ENCODE assay signal across 27 mouse cellular contexts in genomic region chr9:58341795-58342194, GRCm38 (mm10). TPM values are rescaled to one million over a fixed set of nuclear protein-coding genes. Genes with fewer than 3 reads are reported as not detected.
A peak's percentile ranks its signal among the peaks of the same experiment; 100 is the strongest.
DNase-seq lines count a peak whose midpoint lies in the region; ATAC-seq and TF ChIP-seq lines count a peak whose summit lies in the region.
"Had no signal": no experiment of that assay in that cellular context is flagged by ENCODE, and none has a peak within 500 bp of the region (broad histone marks: within the 10 kb centered on the region; RNA-seq: fewer than 3 reads in every experiment).

No protein-coding gene starts in this region.

- ATAC-seq in stomach, postnatal 0 days (ENCODE audit: low FRiP score, low TSS enrichment): no peak
- no peak for ATAC-seq in lung, postnatal 0 days
- ATAC-seq: CD4-positive, CD25-positive, alpha-beta regulatory T cell, adult 4 months; forebrain, embryonic 16.5 days had no signal

- H3K27me3 ChIP-seq in CH12.LX (replicated peaks): no peaks in the 10 kb centered on the region
- no peaks in the 10 kb centered on the region for H3K27me3 ChIP-seq in stomach, postnatal 0 days (ENCODE audit: control insufficient read depth, insufficient read depth, low read length)
- no peaks in the 10 kb centered on the region for H3K27me3 ChIP-seq in lung, postnatal 0 days (replicated peaks; ENCODE audit: insufficient read depth, low read length)
- H3K27me3 ChIP-seq: hindbrain, embryonic 15.5 days had no signal

- TF ChIP-seq EP300 in CH12.LX (IDR thresholded peaks at IDR 0.05; ENCODE audit: low read length): no peak
- no peak for TF ChIP-seq EP300 in stomach, postnatal 0 days (optimal IDR thresholded peaks at IDR 0.05)
- no peak for TF ChIP-seq EP300 in lung, postnatal 0 days (IDR thresholded peaks at IDR 0.05)

- peaks cover 6 to 55% of the 10 kb centered on the region in 2 experiments; a peak in 3 of 4 replicates for H3K4me1 ChIP-seq in CH12.LX (ENCODE audit: control insufficient read depth in 1 of 2, insufficient read depth in 2 of 2)
- H3K4me1 ChIP-seq in stomach, postnatal 0 days (replicated peaks; ENCODE audit: control insufficient read depth, insufficient read depth): peaks cover 4% of the 10 kb centered on the region; the same call in 1 of the 2 replicates
- no peaks in the 10 kb centered on the region for H3K4me1 ChIP-seq in lung, postnatal 0 days (ENCODE audit: insufficient read depth, low read depth, low read length)

- no peak for TF ChIP-seq POLR2A in CH12.LX (IDR thresholded peaks at IDR 0.05; ENCODE audit: low read depth, low read length)

- intact Hi-C loops in left cerebral cortex, adult 2 months (cut with DNase I): no loop called here
- intact Hi-C loops in left cerebral cortex, postnatal 4 days (cut with DNase I): loop anchor here (10.0 kb wide), 1 partner anchor 143 kb away; the partner anchor contains the start of gene Insyn1

- peak; percentile 7 for TF ChIP-seq CTCF in left cerebral cortex, adult 2 months (IDR thresholded peaks at IDR 0.05)
- peak in 1 of 2 experiments; percentile 31; a peak in 1 of 4 replicates for TF ChIP-seq CTCF in CH12.LX (conservative IDR thresholded peaks at IDR 0.05 in 1 of 2, IDR thresholded peaks at IDR 0.05 in 1 of 2; ENCODE audit: low read depth in 2 of 2, low read length in 2 of 2)
- TF ChIP-seq CTCF in stomach, postnatal 0 days (IDR thresholded peaks at IDR 0.05; ENCODE audit: low read depth): peak; percentile 29
- TF ChIP-seq CTCF in lung, postnatal 0 days (IDR thresholded peaks at IDR 0.05): no peak

- no peak for DNase-seq in left cerebral cortex, adult 2 months (ENCODE audit: extremely low spot score in 1 of 2, low spot score in 2 of 2)
- no peak for DNase-seq in left cerebral cortex, postnatal 4 days
- DNase-seq in 416B (ENCODE audit: low read depth) (peak; percentile 24), CH12.LX (ENCODE audit: extremely low read depth) (no peak)
- no peak for DNase-seq in stomach, postnatal 0 days (ENCODE audit: low spot score)
- no peak for DNase-seq in lung, postnatal 0 days (ENCODE audit: low spot score)
- DNase-seq: adrenal gland, postnatal 10 days; B cell, adult 2 months; cerebellum, adult 11 months; cerebellum, adult 9-10 months; cerebellum, postnatal 25 days; gastrocnemius, adult 2 months; gastrocnemius, postnatal 25 days; heart, postnatal 36 days had no signal

- no peak overlapping the region for H3K4me2 ChIP-seq in CH12.LX (ENCODE audit: insufficient read depth, low read depth, poor library complexity, severe bottlenecking)
- H3K4me2 ChIP-seq in stomach, postnatal 0 days (replicated peaks; ENCODE audit: low read depth): no peak overlapping the region
- no peak overlapping the region for H3K4me2 ChIP-seq in lung, postnatal 0 days (replicated peaks; ENCODE audit: low read depth, low read length)
- H3K4me2 ChIP-seq: embryonic facial prominence, embryonic 12.5 days; heart, embryonic 13.5 days; hindbrain, embryonic 15.5 days had no signal

- no peak overlapping the region for H3K4me3 ChIP-seq in left cerebral cortex, adult 2 months
- no peak overlapping the region for H3K4me3 ChIP-seq in CH12.LX (replicated peaks in 1 of 3; ENCODE audit: low read depth in 2 of 3, low read length in 2 of 3, poor library complexity in 1 of 3)
- no peak overlapping the region for H3K4me3 ChIP-seq in stomach, postnatal 0 days (ENCODE audit: low read depth, low read length)
- H3K4me3 ChIP-seq in lung, postnatal 0 days (ENCODE audit: low read depth, low read length): no peak overlapping the region
- H3K4me3 ChIP-seq: embryonic facial prominence, embryonic 12.5 days; gastrocnemius, adult 2 months; heart, embryonic 13.5 days; hindbrain, embryonic 15.5 days had no signal

- WGBS in stomach, postnatal 0 days: 79% methylated on average over 1 of the region's 1 CpGs
- WGBS in lung, postnatal 0 days: 86% methylated on average over 1 of the region's 1 CpGs

- dilution Hi-C loops in CH12.LX (cut with MboI; ENCODE audit: extremely low pct_ligation_motif_present, extremely low pct_unique_long_range_greater_than_20kb, low sequenced_read_pairs): no loop called here

- in situ Hi-C loops in CH12.LX (cut with MboI; ENCODE audit: low pct_ligation_motif_present, low pct_unique_long_range_greater_than_20kb, low sequenced_read_pairs): no loop called here

- TF ChIP-seq RAD21 in CH12.LX (IDR thresholded peaks at IDR 0.05; ENCODE audit: low read depth, low read length): no peak

- H3K9me3 ChIP-seq in CH12.LX (replicated peaks; ENCODE audit: low read length): no peaks in the 10 kb centered on the region
- no peaks in the 10 kb centered on the region for H3K9me3 ChIP-seq in stomach, postnatal 0 days (ENCODE audit: control insufficient read depth, low read length)
- H3K9me3 ChIP-seq in lung, postnatal 0 days (ENCODE audit: low read length): no peaks in the 10 kb centered on the region
- H3K9me3 ChIP-seq: embryonic facial prominence, embryonic 12.5 days; heart, embryonic 13.5 days; hindbrain, embryonic 15.5 days had no signal

- peaks cover 42 to 75% of the 10 kb centered on the region in 2 experiments for H3K36me3 ChIP-seq in CH12.LX (replicated peaks in 1 of 2; ENCODE audit: control insufficient read depth in 1 of 2, insufficient read depth in 1 of 2, low read length in 1 of 2)
- H3K36me3 ChIP-seq in stomach, postnatal 0 days (ENCODE audit: control insufficient read depth, insufficient read depth, low read length): no peaks in the 10 kb centered on the region
- H3K36me3 ChIP-seq in lung, postnatal 0 days (ENCODE audit: insufficient read depth, low read length): no peaks in the 10 kb centered on the region
- H3K36me3 ChIP-seq: embryonic facial prominence, embryonic 12.5 days; heart, embryonic 13.5 days; hindbrain, embryonic 15.5 days had no signal

- H3K79me2 ChIP-seq in CH12.LX (replicated peaks; ENCODE audit: control insufficient read depth, extremely low read depth, insufficient read depth, poor library complexity, severe bottlenecking): peaks cover 20% of the 10 kb centered on the region

- H3K27ac ChIP-seq in left cerebral cortex, adult 2 months: no peak overlapping the region
- H3K27ac ChIP-seq in CH12.LX (ENCODE audit: insufficient read depth, low read depth): no peak overlapping the region
- no peak overlapping the region for H3K27ac ChIP-seq in stomach, postnatal 0 days (replicated peaks)
- no peak overlapping the region for H3K27ac ChIP-seq in lung, postnatal 0 days (ENCODE audit: low read length)
- H3K27ac ChIP-seq: embryonic facial prominence, embryonic 12.5 days; gastrocnemius, adult 2 months; heart, embryonic 13.5 days; hindbrain, embryonic 15.5 days had no signal

- no peak overlapping the region for H3K9ac ChIP-seq in CH12.LX (ENCODE audit: insufficient read depth, low read depth)
- no peak overlapping the region for H3K9ac ChIP-seq in stomach, postnatal 0 days (ENCODE audit: low read length)
- H3K9ac ChIP-seq in lung, postnatal 0 days (replicated peaks; ENCODE audit: low read depth): no peak overlapping the region
- H3K9ac ChIP-seq: embryonic facial prominence, embryonic 12.5 days; heart, embryonic 13.5 days; hindbrain, embryonic 15.5 days had no signal

TF ChIP-seq in CH12.LX, 34 proteins besides CTCF, POLR2A, EP300 and RAD21:
- TF ChIP-seq MYC (IDR thresholded peaks at IDR 0.05; ENCODE audit: low read depth, low read length) (peak; percentile 70; the same call in 1 of the 2 replicates), IRF4 (IDR thresholded peaks at IDR 0.05; ENCODE audit: low read depth, low read length) (no peak)

RNA-seq across cellular contexts. Expression of gene Tbc1d21, which starts 28.5 kb away (rescaled TPM):
- total RNA-seq in left cerebral cortex, adult 2 months (2021): not detected
- total RNA-seq in left cerebral cortex, postnatal 4 days (2021): not detected
- not detected in 2 replicates for total RNA-seq in CH12.LX (2012; rRNA removed)
- not detected in 2 replicates for total RNA-seq in CH12.LX (2014; rRNA removed)
- polyA plus RNA-seq in CH12.LX (2012; ENCODE audit: insufficient read length, low read depth): 4.5 and 4.6 TPM in 2 replicates
- not detected in 2 replicates for polyA plus RNA-seq in stomach, postnatal 0 days (2015; fragmentation: Nextera tagmentation; extraction: Ambion mirVana)
- not detected in 2 replicates for polyA plus RNA-seq in lung, postnatal 0 days (2015; fragmentation: Nextera tagmentation; extraction: Ambion mirVana)
- total RNA-seq: adrenal gland, postnatal 10 days; adrenal gland, postnatal 4 days; gastrocnemius, adult 2 months; gastrocnemius, postnatal 25 days; granulocyte monocyte progenitor cell, adult 5-6 weeks; heart, adult 8-10 months; heart, postnatal 36 days had no signal
- polyA plus RNA-seq: brain, embryonic 14.5 days; CD4-positive, CD25-positive, alpha-beta regulatory T cell, adult 4 months; cortical plate, adult 2 months; embryonic facial prominence, embryonic 12.5 days; forebrain, embryonic 11.5 days; forebrain, embryonic 16.5 days; heart, embryonic 13.5 days; heart, postnatal 0 days; hindbrain, embryonic 11.5 days; hindbrain, embryonic 15.5 days had no signal

RNA-seq across cellular contexts. Expression of gene Loxl1, which starts 28.8 kb away (rescaled TPM):
- 1 to 10 TPM; 2.1 to 2.2 TPM for total RNA-seq in left cerebral cortex, adult 2 months (2021)
- 1 to 10 TPM; 4.8 to 5.5 TPM for total RNA-seq in left cerebral cortex, postnatal 4 days (2021)
- total RNA-seq in CH12.LX (2012; rRNA removed) (not detected in 2 replicates), CH12.LX (2014; rRNA removed) (not detected in 2 replicates)
- polyA plus RNA-seq in CH12.LX (2012; ENCODE audit: insufficient read length, low read depth): not detected in 2 replicates
- 49.3 and 63.7 TPM in 2 replicates for polyA plus RNA-seq in stomach, postnatal 0 days (2015; fragmentation: Nextera tagmentation; extraction: Ambion mirVana)
- 121 and 122 TPM in 2 replicates for polyA plus RNA-seq in lung, postnatal 0 days (2015; fragmentation: Nextera tagmentation; extraction: Ambion mirVana)
- total RNA-seq: granulocyte monocyte progenitor cell, adult 5-6 weeks had no signal
- polyA plus RNA-seq: CD4-positive, CD25-positive, alpha-beta regulatory T cell, adult 4 months had no signal
